Mouse (Mus musculus) kidney, embryonic 14.5 days (tissue): ENCODE data around the gene Itprip. TPM values are rescaled to one million over a fixed set of nuclear protein-coding genes. Genes with fewer than 3 reads are reported as not detected.

ENCODE experiments used
- ATAC-seq: fragments of 200-750 bp; cut with Nextera tagmentation; 2 replicates; pipeline ENCODE4 v1.8.0; 2017; ENCODE audit warnings: moderate number of reproducible peaks, mild to moderate bottlenecking, moderate TSS enrichment, moderate library complexity; ENCODE audit not compliant: low FRiP score, low TSS enrichment
- H3K27ac ChIP-seq: fragments of 300-500 bp; sonication (generic); 2 replicates; pipeline ENCODE4 v1.5.1; 2014; ENCODE audit warnings: low read depth, mild to moderate bottlenecking, low read length, moderate library complexity, mixed read lengths
- H3K27me3 ChIP-seq: fragments of 300-500 bp; sonication (generic); 2 replicates; pipeline ENCODE4 v1.6.1; 2014; ENCODE audit warnings: mild to moderate bottlenecking, low read length; ENCODE audit not compliant: control insufficient read depth, insufficient read depth
- H3K36me3 ChIP-seq: fragments of 300-500 bp; sonication (generic); 2 replicates; pipeline ENCODE4 v1.6.1; 2014; ENCODE audit warnings: low read length, mixed read lengths; ENCODE audit not compliant: control insufficient read depth, insufficient read depth
- H3K4me1 ChIP-seq: fragments of 300-500 bp; sonication (generic); 2 replicates; pipeline ENCODE4 v1.6.1; 2014; ENCODE audit warnings: low read length, mixed read lengths; ENCODE audit not compliant: control insufficient read depth, insufficient read depth
- H3K4me2 ChIP-seq: fragments of 300-500 bp; sonication (generic); replicated peaks from 2 replicates; pipeline ENCODE4 v1.6.1; 2014; ENCODE audit warnings: low read depth, mild to moderate bottlenecking, low read length
- H3K4me3 ChIP-seq: fragments of 300-500 bp; sonication (generic); 2 replicates; pipeline ENCODE4 v1.5.1; 2014; ENCODE audit warnings: mild to moderate bottlenecking, low read length
- H3K9ac ChIP-seq: fragments of 300-500 bp; sonication (generic); 2 replicates; pipeline ENCODE4 v1.6.1; 2014; ENCODE audit warnings: low read depth, mild to moderate bottlenecking, low read length, moderate library complexity
- H3K9me3 ChIP-seq: fragments of 300-500 bp; sonication (generic); 2 replicates; pipeline ENCODE4 v1.6.1; 2016; ENCODE audit warnings: low read length; ENCODE audit not compliant: control insufficient read depth
- WGBS: fragments of 180-500 bp; shearing (Covaris S2); extraction: QIAGEN DNeasy Blood & Tissue Kit; methylation state at CpG from one replicate; pipeline ENCODE4 v1.1.7; 2014; 5-methylcytosine and 5-hydroxymethylcytosine counted together
- polyA plus RNA-seq: library from polyadenylated mRNA; unstranded; fragments of >200 nt; fragmentation: Nextera tagmentation; extraction: Ambion mirVana; gene quantifications from 2 replicates; pipeline ENCODE4 v1.2.1, GENCODE M21; 2014

Itprip gene
- polyA plus RNA-seq, 1 experiment from 2014 or later, result 14.6 TPM

- Histone ChIP-seq H3K4me1 (no peaks in the 10 kb centered on the region), H3K4me2 (no peak overlapping the region), H3K4me3 (no peak overlapping the region), H3K27ac (no peak overlapping the region), H3K36me3 (no peaks in the 10 kb centered on the region; the same call in 1 of the 2 replicates), H3K9ac (no peak overlapping the region), H3K9me3 (no peaks in the 10 kb centered on the region), H3K27me3 (no peaks in the 10 kb centered on the region)
- no peak for ATAC-seq
- 54% methylated on average over 4 of the region's 4 CpGs for WGBS
Measured at GRCm38 (mm10) chr19:47868951-47869350, 50.1 kb downstream of the Itprip start.

GRCm38 (mm10) chr19:47867628-47868175 lies 51.4 kb downstream of the Itprip start:
- H3K9me3 ChIP-seq, result no peaks in the 10 kb centered on the region
- no peaks in the 10 kb centered on the region for H3K4me1 ChIP-seq
- H3K27me3 ChIP-seq, result no peaks in the 10 kb centered on the region
- no peak overlapping the region for H3K4me3 ChIP-seq
- ATAC-seq, result no peak
- H3K36me3 ChIP-seq, result no peaks in the 10 kb centered on the region; the same call in 1 of the 2 replicates
- H3K9ac ChIP-seq, result no peak overlapping the region
- no peak overlapping the region for H3K4me2 ChIP-seq
- H3K27ac ChIP-seq, result no peak overlapping the region
- WGBS, result 69% methylated on average over 4 of the region's 4 CpGs

- WGBS, result under 1% methylated on average over 49 of the region's 49 CpGs
- peak; percentile 100 for ATAC-seq
- Histone ChIP-seq H3K27me3 (no peaks in the 10 kb centered on the region), H3K9ac (peak within 1 kb of the TSS; percentile 83), H3K9me3 (no peaks in the 10 kb centered on the region), H3K4me3 (peak within 1 kb of the TSS; percentile 66), H3K4me2 (peak within 1 kb of the TSS; percentile 88), H3K27ac (peak within 1 kb of the TSS; percentile 83), H3K4me1 (no peaks in the 10 kb centered on the region), H3K36me3 (peaks cover 6% of the 10 kb centered on the region; the same call in 1 of the 2 replicates)
Measured at GRCm38 (mm10) chr19:47865353-47865947, 53.6 kb downstream of the Itprip start, which contains the start of gene Gsto2. Gene Gsto2, plus strand, starts transcription at chr19:47865534.

- no peak for ATAC-seq
- Histone ChIP-seq H3K27ac (no peak overlapping the region), H3K4me3 (peak overlapping the region; percentile 66), H3K9ac (no peak overlapping the region), H3K4me2 (peak overlapping the region; percentile 88), H3K36me3 (peaks cover 11% of the 10 kb centered on the region; the same call in 1 of the 2 replicates), H3K27me3 (no peaks in the 10 kb centered on the region), H3K9me3 (no peaks in the 10 kb centered on the region), H3K4me1 (no peaks in the 10 kb centered on the region)
- WGBS, result 82% methylated on average over 7 of the region's 7 CpGs
Measured at GRCm38 (mm10) chr19:47864721-47865120, 54.4 kb downstream of the Itprip start.

GRCm38 (mm10) chr19:47864051-47864450 lies 55.0 kb downstream of the Itprip start:
- 99% methylated on average over 9 of the region's 9 CpGs for WGBS
- Histone ChIP-seq H3K4me2 (no peak overlapping the region), H3K36me3 (peaks cover 11% of the 10 kb centered on the region; the same call in 1 of the 2 replicates), H3K27ac (no peak overlapping the region), H3K9ac (no peak overlapping the region), H3K27me3 (no peaks in the 10 kb centered on the region), H3K4me3 (no peak overlapping the region), H3K9me3 (no peaks in the 10 kb centered on the region), H3K4me1 (no peaks in the 10 kb centered on the region)
- ATAC-seq, result no peak

- Histone ChIP-seq H3K27ac (no peak overlapping the region), H3K4me1 (no peaks in the 10 kb centered on the region), H3K9ac (no peak overlapping the region), H3K9me3 (no peaks in the 10 kb centered on the region), H3K27me3 (no peaks in the 10 kb centered on the region), H3K4me2 (no peak overlapping the region), H3K36me3 (peaks cover 16% of the 10 kb centered on the region; the same call in 1 of the 2 replicates), H3K4me3 (no peak overlapping the region)
- ATAC-seq, result no peak
- WGBS, result 92% methylated on average over 3 of the region's 3 CpGs
Measured at GRCm38 (mm10) chr19:47862581-47862980, 56.5 kb downstream of the Itprip start.

- Histone ChIP-seq H3K4me3 (no peak overlapping the region), H3K27ac (no peak overlapping the region), H3K9me3 (no peaks in the 10 kb centered on the region), H3K4me1 (peaks cover 4% of the 10 kb centered on the region; the same call in 1 of the 2 replicates), H3K4me2 (no peak overlapping the region), H3K36me3 (peaks cover 16% of the 10 kb centered on the region; the same call in 1 of the 2 replicates), H3K27me3 (no peaks in the 10 kb centered on the region), H3K9ac (no peak overlapping the region)
- WGBS, result 96% methylated on average over 8 of the region's 8 CpGs
- ATAC-seq, result no peak
Measured at GRCm38 (mm10) chr19:47859180-47859579, 59.9 kb downstream of the Itprip start.

- Histone ChIP-seq H3K4me3 (no peak overlapping the region), H3K9me3 (no peaks in the 10 kb centered on the region), H3K4me1 (peaks cover 8% of the 10 kb centered on the region; the same call in 1 of the 2 replicates), H3K27ac (no peak overlapping the region), H3K9ac (no peak overlapping the region), H3K36me3 (peaks cover 16% of the 10 kb centered on the region; the same call in 1 of the 2 replicates), H3K27me3 (no peaks in the 10 kb centered on the region), H3K4me2 (no peak overlapping the region)
- no peak for ATAC-seq
- 85% methylated on average over 18 of the region's 18 CpGs for WGBS
Measured at GRCm38 (mm10) chr19:47857957-47858942, 60.8 kb downstream of the Itprip start.
